Mouse (Mus musculus) cerebellum, adult 2 months (tissue): Measurements from ENCODE around the gene Wbp2. TPM values are rescaled to one million over a fixed set of nuclear protein-coding genes. Genes with fewer than 3 reads are reported as not detected.
"Not testable (repeated sequence)": the region's sequence is repeated elsewhere in the genome, so short reads cannot be mapped to it uniquely, and the experiment has no call there.

Experiments
- DNase-seq, 2 experiments: peaks; one replicate each; pipeline ENCODE4 v3.0.0; 2021
- H3K27ac ChIP-seq: fragments of 200-500 bp; 2 replicates; pipeline ENCODE4 v1.5.1; 2012; ENCODE audit warnings: low read length, control low read depth, inconsistent platforms; ENCODE audit not compliant: insufficient read depth
- H3K27me3 ChIP-seq: fragments of 200-500 bp; 2 replicates; pipeline ENCODE4 v1.6.1; 2012; ENCODE audit warnings: inconsistent platforms, mild to moderate bottlenecking, low read length, moderate library complexity; ENCODE audit not compliant: control insufficient read depth, insufficient read depth
- H3K4me1 ChIP-seq: fragments of 200-500 bp; 2 replicates; pipeline ENCODE4 v1.6.1; 2011; ENCODE audit warnings: low read length; ENCODE audit not compliant: control insufficient read depth, insufficient read depth
- H3K4me3 ChIP-seq: fragments of 200-500 bp; replicated peaks from 2 replicates; pipeline ENCODE3; 2011; ENCODE audit warnings: mild to moderate bottlenecking, low read depth, low read length, control low read depth; ENCODE audit not compliant: insufficient read depth
- CTCF ChIP-seq: fragments of 200-500 bp; IDR thresholded peaks from 2 replicates; pipeline ENCODE4 v1.5.1; 2011; ENCODE audit warnings: low read depth, mild to moderate bottlenecking, control low read depth, low read length, moderate library complexity, borderline replicate concordance; ENCODE audit not compliant: insufficient read depth
- POLR2A ChIP-seq: fragments of 200-500 bp; IDR thresholded peaks from 2 replicates; pipeline ENCODE4 v1.6.1; 2011; ENCODE audit warnings: low read length, control low read depth, borderline replicate concordance; ENCODE audit not compliant: insufficient read depth
- WGBS: fragments of 180-500 bp; shearing (Covaris S2); methylation state at CpG from one replicate; pipeline ENCODE4 v1.1.7; 2018; 5-methylcytosine and 5-hydroxymethylcytosine counted together
- polyA plus RNA-seq: library from polyadenylated mRNA; depleted of rRNA; stranded (reverse); fragments of >200 nt; gene quantifications from 2 replicates; pipeline ENCODE4 v1.2.3, GENCODE M21; 2012

Gene Wbp2
- polyA plus RNA-seq, 1 experiment, result 509 TPM

DNA sequence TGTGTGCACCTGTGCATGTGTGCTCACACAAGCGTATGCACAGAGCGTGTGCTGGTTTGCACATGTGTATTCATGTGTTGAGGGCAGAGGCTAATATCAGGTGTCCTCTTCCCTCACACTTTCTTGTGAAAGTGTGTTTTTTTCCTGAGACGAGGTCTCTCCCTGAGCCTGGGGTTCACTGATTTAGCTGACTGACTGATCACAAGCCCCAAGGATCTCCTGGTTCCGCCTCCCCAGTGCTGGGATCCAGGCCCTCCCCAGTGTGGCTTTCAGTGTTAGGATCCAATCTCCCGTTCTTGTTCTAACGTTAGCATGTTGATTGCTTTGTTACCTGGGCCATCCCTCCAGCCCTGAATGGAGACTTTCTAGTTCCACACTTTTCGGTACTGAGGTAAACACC lies 14.0 kb upstream of the Wbp2 start:
- no peaks in the 10 kb centered on the region for H3K4me1 ChIP-seq
- peak overlapping the region; percentile 64; the same call in 1 of the 2 replicates for H3K27ac ChIP-seq
- no peak for TF ChIP-seq CTCF
- TF ChIP-seq POLR2A, result no peak
- H3K27me3 ChIP-seq, result no peaks in the 10 kb centered on the region; the same call in 1 of the 2 replicates
- H3K4me3 ChIP-seq, result no peak overlapping the region
- 88% methylated on average over 7 of the region's 7 CpGs for WGBS
- no peak for DNase-seq

- no peaks in the 10 kb centered on the region; the same call in 1 of the 2 replicates for H3K27me3 ChIP-seq
- TF ChIP-seq POLR2A, result no peak
- no peak for TF ChIP-seq CTCF
- H3K27ac ChIP-seq, result 0 out of 2 replicates have a peak overlapping the region, but pooled peaks have one; percentile 64
- 81% methylated on average over 6 of the region's 6 CpGs for WGBS
- DNase-seq, result no peak
- H3K4me1 ChIP-seq, result no peaks in the 10 kb centered on the region
- H3K4me3 ChIP-seq, result no peak overlapping the region
Observed at GRCm38 (mm10) chr11:116100385-116100784, 13.6 kb upstream of the Wbp2 start.

GRCm38 (mm10) chr11:116099462-116099861 lies 12.7 kb upstream of the Wbp2 start:
- no peaks in the 10 kb centered on the region; the same call in 1 of the 2 replicates for H3K27me3 ChIP-seq
- no peak overlapping the region for H3K4me3 ChIP-seq
- no peak for DNase-seq
- TF ChIP-seq CTCF (no peak), POLR2A (no peak)
- H3K4me1 ChIP-seq, result no peaks in the 10 kb centered on the region
- no peak overlapping the region for H3K27ac ChIP-seq
- WGBS, result 89% methylated on average over 6 of the region's 6 CpGs

DNA sequence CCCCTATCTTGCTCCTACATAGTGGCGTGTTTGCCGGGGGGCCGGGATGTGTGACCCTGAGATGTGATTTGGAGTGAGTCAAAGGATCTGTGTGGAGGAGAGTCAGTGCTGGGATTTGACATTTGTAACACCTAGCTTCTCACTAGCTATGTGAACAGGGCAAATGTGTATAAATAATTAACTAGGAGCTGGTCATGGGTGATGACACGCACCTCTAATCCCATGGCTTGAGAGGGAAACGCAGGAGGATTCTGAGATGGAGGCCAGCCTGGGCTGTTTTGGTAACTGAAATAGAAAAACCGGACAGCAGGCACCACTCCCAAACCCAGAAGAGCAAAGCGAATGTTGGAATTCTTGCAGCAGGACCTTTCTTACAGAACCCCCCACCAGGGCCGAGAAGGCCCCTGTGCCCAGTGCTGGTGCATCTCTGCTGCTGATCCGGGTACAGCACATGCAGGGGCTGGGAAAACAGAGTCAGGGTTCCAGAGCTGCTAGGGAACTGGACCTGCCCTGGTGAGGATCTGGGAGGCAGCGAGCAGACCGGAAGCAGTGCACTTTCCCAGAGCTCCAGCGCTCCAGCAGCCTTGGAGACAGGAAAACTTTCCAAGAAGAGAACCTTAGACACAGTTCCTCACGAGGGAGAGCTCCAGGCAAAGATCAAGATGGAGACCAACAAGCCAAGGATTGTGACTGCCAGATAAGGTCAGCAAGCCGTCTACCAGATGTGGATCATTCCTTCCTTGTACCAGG lies 12.1 kb upstream of the Wbp2 start:
- no peak overlapping the region for H3K27ac ChIP-seq
- TF ChIP-seq CTCF, result no peak
- 76% methylated on average over 14 of the region's 14 CpGs for WGBS
- DNase-seq, result no peak
- H3K4me1 ChIP-seq, result no peaks in the 10 kb centered on the region
- no peak overlapping the region for H3K4me3 ChIP-seq
- no peaks in the 10 kb centered on the region; the same call in 1 of the 2 replicates for H3K27me3 ChIP-seq

DNA sequence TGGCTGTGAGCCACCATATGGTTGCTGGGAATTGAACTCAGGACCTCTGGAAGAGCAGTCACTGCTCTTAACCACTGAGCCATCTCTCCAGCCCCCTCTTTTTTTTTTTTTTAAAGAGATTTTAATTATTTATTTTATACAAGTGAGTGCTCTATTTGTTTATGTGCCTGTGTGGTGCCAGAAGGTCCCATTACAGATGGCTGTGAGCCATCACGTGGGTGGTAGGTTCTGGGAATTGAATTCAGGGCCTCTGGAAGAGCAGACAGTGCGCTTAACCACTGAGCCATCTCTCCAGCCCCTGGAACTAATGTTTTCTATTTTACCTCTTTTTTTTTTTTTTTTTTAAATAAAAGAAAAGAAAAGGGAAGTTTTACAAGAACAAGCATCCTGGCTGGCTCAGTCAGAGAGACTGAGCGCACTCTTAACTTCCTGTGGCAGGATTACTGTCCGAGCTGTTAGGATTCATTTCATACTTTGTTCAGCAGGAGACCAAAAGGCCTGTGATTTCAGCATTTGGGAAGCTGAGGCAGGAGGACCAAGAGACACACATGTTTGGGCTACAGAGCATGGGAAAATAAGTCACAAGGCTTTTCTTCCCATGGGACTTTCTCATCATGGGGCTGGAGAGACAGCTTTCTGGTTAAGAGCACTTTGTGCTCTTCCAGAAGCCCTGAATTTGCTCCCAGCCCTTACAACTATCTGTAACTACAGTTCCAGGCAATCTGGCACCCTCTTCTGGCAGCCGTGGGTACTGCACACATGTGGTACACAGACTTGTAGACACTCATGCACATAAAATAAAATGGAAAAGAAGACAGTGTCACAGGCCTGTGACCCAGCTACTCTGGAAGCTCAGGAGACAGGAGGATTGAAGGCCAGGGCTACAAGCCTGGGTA lies 9.7 kb upstream of the Wbp2 start:
- Histone ChIP-seq H3K4me3 (no peak overlapping the region), H3K27me3 (no peaks in the 10 kb centered on the region), H3K4me1 (no peaks in the 10 kb centered on the region), H3K27ac (no peak overlapping the region)
- TF ChIP-seq CTCF, result peak; percentile 27; the same call in 1 of the 2 replicates
- no peak for TF ChIP-seq POLR2A
- 89% methylated on average over 5 of the region's 5 CpGs for WGBS
- DNase-seq, result no peak

- Histone ChIP-seq H3K27me3 (no peaks in the 10 kb centered on the region), H3K27ac (no peak overlapping the region), H3K4me1 (no peaks in the 10 kb centered on the region), H3K4me3 (no peak overlapping the region)
- DNase-seq, result no peak
- WGBS, result 64% methylated on average over 3 of the region's 3 CpGs
- TF ChIP-seq CTCF, result no peak
- no peak for TF ChIP-seq POLR2A
Observed at GRCm38 (mm10) chr11:116095573-116095972, 8.8 kb upstream of the Wbp2 start.

DNA sequence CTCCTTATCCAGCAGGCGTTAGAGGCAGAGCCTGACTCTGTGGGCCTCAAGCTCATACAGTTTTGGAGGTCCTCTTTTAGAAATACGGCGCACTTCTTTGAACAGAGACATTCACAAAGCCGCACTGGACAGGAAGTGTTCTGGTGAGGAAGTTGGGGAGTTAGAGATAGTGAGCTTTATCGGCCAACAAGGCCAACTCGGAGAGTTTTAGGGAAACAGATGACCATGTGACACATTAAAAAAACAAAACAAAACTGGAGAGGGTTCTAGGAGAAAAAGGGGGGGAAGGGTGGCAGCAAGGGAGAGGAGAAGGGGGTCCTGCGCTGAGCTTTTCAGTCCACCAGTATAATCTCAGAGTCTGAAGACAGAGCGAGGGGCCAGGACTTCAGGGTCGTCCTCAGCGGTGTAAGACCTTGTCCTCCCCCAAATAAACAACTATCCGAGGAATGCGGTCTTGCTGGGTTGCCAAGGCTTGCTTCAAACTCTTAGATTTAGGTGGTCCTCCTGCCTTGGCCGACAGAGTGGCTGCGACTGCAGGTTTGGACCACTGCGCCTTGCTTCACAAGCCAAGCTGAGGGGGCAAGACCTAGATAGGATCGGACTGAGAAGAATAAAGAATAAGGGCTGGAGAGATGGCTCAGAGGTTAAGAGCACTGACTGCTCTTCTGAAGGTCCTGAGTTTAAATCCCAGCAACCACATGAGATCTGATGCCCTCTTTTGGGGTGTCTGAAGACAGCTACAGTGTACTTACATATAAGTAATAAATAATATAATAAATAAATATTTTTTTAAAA lies 7.2 kb upstream of the Wbp2 start:
- Histone ChIP-seq H3K4me1 (no peaks in the 10 kb centered on the region), H3K4me3 (no peak overlapping the region), H3K27me3 (no peaks in the 10 kb centered on the region), H3K27ac (no peak overlapping the region)
- TF ChIP-seq CTCF, result no peak
- TF ChIP-seq POLR2A, result no peak
- no peak for DNase-seq
- 73% methylated on average over 16 of the region's 16 CpGs for WGBS

GRCm38 (mm10) chr11:116092959-116093358 lies 6.2 kb upstream of the Wbp2 start:
- not testable (repeated sequence) for DNase-seq, H3K27ac ChIP-seq, H3K27me3 ChIP-seq, H3K4me1 ChIP-seq, H3K4me3 ChIP-seq
- WGBS, result 90% methylated on average over 6 of the region's 6 CpGs
